Mouse (Mus musculus): ENCODE results near the gene Rras. TPM values are rescaled to one million over a fixed set of nuclear protein-coding genes. Genes with fewer than 3 reads are reported as not detected.

Gene Rras
- polyA plus RNA-seq, 1 experiment = 14.9 TPM

- Histone ChIP-seq H3K4me1 (ENCODE audit: control insufficient read depth, insufficient read depth, low read length) (no peaks in the 10 kb centered on the region), H3K27ac (ENCODE audit: control insufficient read depth, insufficient read depth, low read depth, low read length, poor library complexity) (no peak overlapping the region), H3K4me3 (replicated peaks; ENCODE audit: control insufficient read depth, low read depth, low read length) (no peak overlapping the region)
- 93% methylated on average over 11 of the region's 11 CpGs for WGBS
- TF ChIP-seq CTCF (IDR thresholded peaks at IDR 0.05; ENCODE audit: control insufficient read depth, insufficient read depth, low read length) = no peak
- TF ChIP-seq POLR2A (IDR thresholded peaks at IDR 0.05; ENCODE audit: borderline replicate concordance, control insufficient read depth, low read depth, low read length) = no peak
Observed at GRCm38 (mm10) chr7:45036702-45037101, 18.9 kb downstream of the Rras start.

DNA sequence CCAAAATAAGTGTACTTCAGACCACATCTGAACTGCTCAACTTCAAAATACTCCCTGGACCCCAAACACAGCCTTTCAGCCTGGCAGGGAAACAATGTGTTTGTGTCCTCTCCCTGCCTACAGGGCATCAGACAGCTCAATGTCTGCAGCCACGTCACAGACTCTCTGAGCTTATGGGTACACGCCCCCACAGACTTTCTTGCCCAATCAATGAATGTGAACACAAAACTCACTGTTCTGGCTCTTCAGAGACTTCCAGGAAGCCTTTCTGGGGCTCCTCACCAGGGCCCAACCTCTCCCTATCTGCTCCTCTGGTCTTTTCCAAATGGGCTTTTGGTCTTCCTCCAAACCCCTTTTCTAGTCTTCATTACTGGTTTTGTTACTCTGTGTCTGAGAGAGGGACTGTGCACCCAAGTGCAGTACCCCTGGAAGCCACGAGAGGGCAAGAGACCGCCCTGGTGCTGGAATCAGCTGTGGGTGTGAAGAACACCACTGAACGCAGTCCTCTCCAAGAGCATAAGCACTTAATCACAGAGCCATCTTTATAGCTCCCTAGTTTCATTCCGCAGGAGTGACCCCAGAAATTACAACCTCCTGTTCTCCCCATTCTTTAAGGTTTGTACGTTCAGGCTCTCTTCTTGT lies 20.1 kb downstream of the Rras start:
- Histone ChIP-seq H3K27ac (ENCODE audit: control insufficient read depth, insufficient read depth, low read depth, low read length, poor library complexity) (no peak overlapping the region), H3K4me3 (replicated peaks; ENCODE audit: control insufficient read depth, low read depth, low read length) (no peak overlapping the region)
- WGBS = 58% methylated on average over 7 of the region's 7 CpGs

DNA sequence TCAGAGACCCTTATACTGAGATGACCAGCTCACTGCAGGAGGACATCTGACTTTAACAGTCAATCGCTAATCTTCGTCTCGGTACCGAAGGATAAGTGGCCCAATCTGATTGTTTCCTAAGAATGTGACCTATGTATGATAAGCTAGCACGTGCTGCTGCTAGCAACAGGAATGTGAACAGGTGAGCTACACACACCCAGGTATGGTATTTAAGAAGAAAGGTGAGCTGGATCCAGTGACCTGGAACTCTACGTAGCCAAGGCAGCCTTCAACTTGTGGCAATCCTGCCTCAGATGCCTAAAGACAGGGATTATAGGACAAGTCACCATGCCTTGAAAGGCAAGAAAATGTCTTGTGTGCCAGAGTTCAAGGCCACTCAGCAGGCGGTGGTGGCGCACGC lies 20.6 kb downstream of the Rras start:
- no peaks in the 10 kb centered on the region for H3K4me1 ChIP-seq (ENCODE audit: control insufficient read depth, insufficient read depth, low read length)
- H3K4me3 ChIP-seq (replicated peaks; ENCODE audit: control insufficient read depth, low read depth, low read length) = no peak overlapping the region
- TF ChIP-seq POLR2A (IDR thresholded peaks at IDR 0.05; ENCODE audit: borderline replicate concordance, control insufficient read depth, low read depth, low read length) = no peak
- TF ChIP-seq CTCF (IDR thresholded peaks at IDR 0.05; ENCODE audit: control insufficient read depth, insufficient read depth, low read length) = no peak
- H3K27ac ChIP-seq (ENCODE audit: control insufficient read depth, insufficient read depth, low read depth, low read length, poor library complexity) = no peak overlapping the region
- WGBS = 93% methylated on average over 9 of the region's 9 CpGs

More for the DNA sequence above, 20.1 kb downstream of the Rras start:
- no peaks in the 10 kb centered on the region for H3K4me1 ChIP-seq (ENCODE audit: control insufficient read depth, insufficient read depth, low read length)
- TF ChIP-seq CTCF (IDR thresholded peaks at IDR 0.05; ENCODE audit: control insufficient read depth, insufficient read depth, low read length) (peak; percentile 85), POLR2A (IDR thresholded peaks at IDR 0.05; ENCODE audit: borderline replicate concordance, control insufficient read depth, low read depth, low read length) (no peak)

- Histone ChIP-seq H3K27ac (ENCODE audit: control insufficient read depth, insufficient read depth, low read depth, low read length, poor library complexity) (no peak overlapping the region), H3K4me3 (replicated peaks; ENCODE audit: control insufficient read depth, low read depth, low read length) (no peak overlapping the region), H3K4me1 (ENCODE audit: control insufficient read depth, insufficient read depth, low read length) (no peaks in the 10 kb centered on the region)
- WGBS = 87% methylated on average over 9 of the region's 9 CpGs
- TF ChIP-seq POLR2A (IDR thresholded peaks at IDR 0.05; ENCODE audit: borderline replicate concordance, control insufficient read depth, low read depth, low read length) (no peak), CTCF (IDR thresholded peaks at IDR 0.05; ENCODE audit: control insufficient read depth, insufficient read depth, low read length) (no peak)
Observed at GRCm38 (mm10) chr7:45040851-45041250, 23.1 kb downstream of the Rras start.

DNA sequence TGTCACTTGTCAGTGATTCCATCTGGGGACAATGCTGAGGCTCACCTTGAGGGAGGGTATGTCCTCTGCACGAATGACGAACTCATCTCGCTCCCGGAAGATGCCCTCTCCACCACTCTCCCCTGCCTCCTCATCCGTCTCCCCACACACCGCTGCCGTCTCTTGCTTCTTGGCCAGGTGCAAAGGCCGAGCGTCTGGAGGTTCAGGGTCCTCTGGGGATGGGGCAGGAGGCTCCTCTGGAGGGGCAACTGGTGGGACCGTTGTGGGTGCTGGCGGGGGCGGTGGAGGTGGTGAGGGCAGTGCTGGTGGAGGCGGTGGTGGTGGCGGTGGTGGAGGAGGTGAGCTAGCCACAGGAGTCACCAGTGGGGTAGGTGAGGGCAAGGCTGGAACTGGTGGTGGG lies 25.5 kb downstream of the Rras start:
- no peak overlapping the region for H3K27ac ChIP-seq (ENCODE audit: control insufficient read depth, insufficient read depth, low read depth, low read length, poor library complexity)
- 89% methylated on average over 14 of the region's 14 CpGs for WGBS
- TF ChIP-seq CTCF (IDR thresholded peaks at IDR 0.05; ENCODE audit: control insufficient read depth, insufficient read depth, low read length) (no peak), POLR2A (IDR thresholded peaks at IDR 0.05; ENCODE audit: borderline replicate concordance, control insufficient read depth, low read depth, low read length) (no peak)
- H3K4me3 ChIP-seq (replicated peaks; ENCODE audit: control insufficient read depth, low read depth, low read length) = no peak overlapping the region
- no peaks in the 10 kb centered on the region for H3K4me1 ChIP-seq (ENCODE audit: control insufficient read depth, insufficient read depth, low read length)

GRCm38 (mm10) chr7:45045741-45046140 lies 28.0 kb downstream of the Rras start:
- TF ChIP-seq CTCF (IDR thresholded peaks at IDR 0.05; ENCODE audit: control insufficient read depth, insufficient read depth, low read length) = no peak
- TF ChIP-seq POLR2A (IDR thresholded peaks at IDR 0.05; ENCODE audit: borderline replicate concordance, control insufficient read depth, low read depth, low read length) = no peak
- 93% methylated on average over 22 of the region's 22 CpGs for WGBS
- H3K27ac ChIP-seq (ENCODE audit: control insufficient read depth, insufficient read depth, low read depth, low read length, poor library complexity) = no peak overlapping the region
- H3K4me3 ChIP-seq (replicated peaks; ENCODE audit: control insufficient read depth, low read depth, low read length) = no peak overlapping the region
- H3K4me1 ChIP-seq (ENCODE audit: control insufficient read depth, insufficient read depth, low read length) = no peaks in the 10 kb centered on the region

- WGBS = 87% methylated on average over 26 of the region's 26 CpGs
- no peak overlapping the region for H3K27ac ChIP-seq (ENCODE audit: control insufficient read depth, insufficient read depth, low read depth, low read length, poor library complexity)
- peaks cover 4% of the 10 kb centered on the region for H3K4me1 ChIP-seq (ENCODE audit: control insufficient read depth, insufficient read depth, low read length)
- TF ChIP-seq POLR2A (IDR thresholded peaks at IDR 0.05; ENCODE audit: borderline replicate concordance, control insufficient read depth, low read depth, low read length) (no peak), CTCF (IDR thresholded peaks at IDR 0.05; ENCODE audit: control insufficient read depth, insufficient read depth, low read length) (no peak)
- no peak overlapping the region for H3K4me3 ChIP-seq (replicated peaks; ENCODE audit: control insufficient read depth, low read depth, low read length)
Observed at GRCm38 (mm10) chr7:45046853-45047350, 29.1 kb downstream of the Rras start.

DNA sequence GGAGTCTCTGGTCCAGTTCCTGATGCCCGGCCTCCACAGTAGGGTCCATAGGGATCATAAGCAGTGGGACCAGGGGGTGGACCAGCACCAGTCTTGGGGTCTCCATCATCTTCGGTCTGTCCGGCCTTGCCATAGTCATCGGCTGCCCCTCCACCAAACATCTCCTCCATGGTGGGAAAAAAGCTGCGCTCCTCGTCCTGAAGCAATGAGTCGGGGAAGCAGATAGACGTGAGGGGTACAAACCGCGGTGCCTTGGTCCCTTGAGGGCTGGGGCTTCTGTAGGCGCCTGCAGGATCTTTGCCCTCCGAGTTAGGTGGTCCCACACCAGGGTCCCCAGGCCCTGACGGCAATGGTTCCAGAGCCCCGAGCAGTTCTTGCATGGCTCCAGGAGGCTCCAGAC lies 29.7 kb downstream of the Rras start:
- Histone ChIP-seq H3K4me3 (replicated peaks; ENCODE audit: control insufficient read depth, low read depth, low read length) (no peak overlapping the region), H3K4me1 (ENCODE audit: control insufficient read depth, insufficient read depth, low read length) (peaks cover 5% of the 10 kb centered on the region), H3K27ac (ENCODE audit: control insufficient read depth, insufficient read depth, low read depth, low read length, poor library complexity) (no peak overlapping the region)
- TF ChIP-seq POLR2A (IDR thresholded peaks at IDR 0.05; ENCODE audit: borderline replicate concordance, control insufficient read depth, low read depth, low read length) (no peak), CTCF (IDR thresholded peaks at IDR 0.05; ENCODE audit: control insufficient read depth, insufficient read depth, low read length) (no peak)
- WGBS = 89% methylated on average over 14 of the region's 14 CpGs
